Mouse (Mus musculus): ENCODE data around the gene Rad9a. TPM values are rescaled to one million over a fixed set of nuclear protein-coding genes. Genes with fewer than 3 reads are reported as not detected.

Gene Rad9a
- total RNA-seq, 2 experiments from 2014 or later: 6.6 to 6.7 TPM

DNA sequence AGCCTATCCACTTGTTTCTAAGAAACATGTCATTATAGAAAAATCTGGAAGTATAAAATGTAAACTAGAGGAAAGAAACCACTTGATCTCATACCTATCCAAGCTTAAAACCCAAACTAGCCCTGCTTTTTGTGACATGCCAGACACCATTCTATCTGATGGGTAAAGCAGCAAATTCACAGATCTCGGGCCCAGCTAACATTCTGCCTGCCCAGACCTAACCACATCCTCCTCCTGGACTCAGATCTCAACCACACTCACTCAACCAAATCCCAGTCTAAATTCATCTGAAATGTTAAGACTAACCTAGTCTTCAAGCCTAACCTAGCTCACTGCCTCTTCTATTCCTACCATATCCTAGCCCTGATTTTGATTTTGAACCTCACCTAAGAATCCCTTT, 17.3 kb upstream of the Rad9a start:
- DNase-seq (ENCODE audit: low spot score in 2 of 2): no peak

DNA sequence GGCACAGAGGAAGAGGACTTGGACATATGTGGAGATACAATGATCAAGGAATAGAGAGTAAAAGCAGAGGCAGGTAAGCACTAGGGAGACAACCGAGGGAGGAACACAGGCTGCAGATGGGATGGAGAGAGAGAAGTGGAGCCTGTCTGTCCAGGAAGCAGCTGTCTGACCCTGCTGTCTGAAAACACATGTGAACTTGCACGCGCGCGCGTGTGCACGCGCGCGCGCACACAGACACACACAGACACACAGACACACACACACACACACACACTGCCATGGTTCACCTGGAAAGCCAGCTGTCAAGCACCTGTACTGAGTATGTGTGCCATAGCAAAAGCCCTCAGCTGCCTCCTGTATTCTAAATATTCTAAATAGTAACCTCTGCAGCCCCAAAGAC, 16.8 kb upstream of the Rad9a start:
- DNase-seq (ENCODE audit: low spot score in 2 of 2): no peak

- DNase-seq (ENCODE audit: low spot score in 2 of 2): no peak
Observed at GRCm38 (mm10) chr19:4217855-4218254, 16.4 kb upstream of the Rad9a start.

GRCm38 (mm10) chr19:4217140-4217539, 15.7 kb upstream of the Rad9a start:
- DNase-seq (ENCODE audit: low spot score in 2 of 2): no peak

DNA sequence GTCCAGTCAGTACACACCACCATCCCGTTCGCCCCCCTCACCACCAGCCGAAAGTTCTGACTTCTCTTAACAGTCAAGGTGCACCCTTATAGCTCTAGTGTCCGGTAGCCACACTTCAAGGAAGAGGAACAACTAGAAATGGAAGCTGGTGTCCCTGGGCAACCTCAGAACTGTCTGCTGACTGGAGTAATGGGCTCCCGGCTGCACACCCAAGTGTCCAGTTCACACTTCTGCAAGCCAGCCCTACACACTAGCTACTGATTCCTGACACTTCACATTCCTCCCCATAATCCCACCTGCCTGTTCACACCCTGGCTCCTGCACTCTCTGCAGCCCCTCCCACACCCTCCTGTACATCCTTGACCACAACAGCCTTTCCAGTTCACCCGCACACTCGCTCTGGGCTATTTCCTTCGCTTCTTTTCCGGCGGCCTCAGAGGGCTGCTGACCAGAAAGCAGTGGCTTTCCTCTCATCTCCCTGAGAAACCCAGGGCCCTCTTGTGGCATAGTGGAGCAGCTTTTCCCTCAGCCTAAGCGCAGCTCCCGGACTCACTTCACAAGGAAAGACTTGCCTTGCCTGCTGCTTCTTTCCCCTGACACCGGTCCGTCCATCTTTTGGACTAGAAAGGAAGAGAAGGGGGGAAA, 14.7 kb upstream of the Rad9a start:
- DNase-seq (ENCODE audit: low spot score in 2 of 2): no peak

GRCm38 (mm10) chr19:4215451-4215840, 14.0 kb upstream of the Rad9a start:
- DNase-seq (ENCODE audit: low spot score in 2 of 2): no peak

DNA sequence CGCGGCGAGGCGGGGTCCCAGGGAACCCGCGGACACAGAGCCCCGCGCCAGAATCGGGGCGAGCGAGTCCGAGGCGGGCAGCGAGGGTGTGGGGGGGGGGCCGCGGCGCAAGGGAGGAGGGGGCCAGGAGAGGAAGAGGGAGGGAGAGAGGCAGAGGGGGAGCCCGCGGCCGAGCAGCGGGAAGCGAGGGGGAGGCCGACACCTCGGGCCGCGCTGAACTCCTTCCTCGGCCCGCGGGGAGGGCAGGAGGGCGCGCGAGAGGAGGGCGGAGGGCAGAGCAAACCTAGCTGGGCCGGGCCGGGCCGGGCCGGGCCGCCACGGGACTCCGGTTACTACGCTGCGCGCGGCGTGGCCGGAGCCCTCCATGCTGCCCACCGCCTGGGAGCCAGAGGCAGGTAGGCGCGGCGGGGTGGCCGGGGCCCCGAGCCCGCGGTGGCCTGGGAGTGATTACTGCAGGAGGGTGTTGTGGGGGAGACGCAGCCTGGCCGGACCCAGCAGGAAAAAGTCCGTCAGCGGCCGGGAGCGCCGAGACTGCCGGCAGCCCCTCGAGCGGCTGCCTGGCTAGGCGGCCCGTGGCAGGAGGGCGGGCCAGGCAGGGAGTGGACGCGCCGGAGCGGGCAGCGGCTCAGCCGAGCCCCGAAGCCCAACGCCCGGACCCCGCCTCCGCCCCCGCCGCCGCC, 13.4 kb upstream of the Rad9a start:
- no peak for DNase-seq (ENCODE audit: low spot score in 2 of 2)

GRCm38 (mm10) chr19:4214071-4214770, 12.8 kb upstream of the Rad9a start, which contains the start of the genes Clcf1 and AC109138.7:
Clcf1 (plus strand) TSS chr19:4214238.
AC109138.7 (plus strand) TSS chr19:4214357.
- DNase-seq (ENCODE audit: low spot score in 2 of 2): no peak

DNA sequence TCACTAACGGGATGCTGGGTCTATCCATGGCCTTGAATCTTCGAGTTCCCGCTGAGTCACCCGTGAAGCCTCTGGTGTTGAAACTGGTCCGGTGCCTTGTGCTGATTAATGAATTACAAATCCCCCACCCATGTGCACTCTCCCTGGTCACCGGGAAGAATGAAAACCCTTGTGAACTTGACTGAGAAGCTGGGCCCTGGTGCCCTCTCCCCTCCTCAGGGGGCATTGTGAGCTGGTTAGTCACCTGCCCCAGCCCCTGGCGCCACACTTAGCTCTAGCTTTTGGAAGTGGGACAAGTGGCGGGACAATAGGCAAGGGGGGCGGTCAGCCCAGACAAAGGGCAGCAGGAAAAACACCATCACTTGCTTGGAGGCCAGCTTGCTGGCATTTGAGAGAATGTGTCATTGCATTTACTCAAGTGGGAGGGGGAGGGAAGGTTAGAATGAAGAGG, 12.1 kb upstream of the Rad9a start:
- no peak for DNase-seq (ENCODE audit: low spot score in 2 of 2)

- DNase-seq (ENCODE audit: low spot score in 2 of 2): no peak
Observed at GRCm38 (mm10) chr19:4211891-4212588, 10.6 kb upstream of the Rad9a start.

- DNase-seq (ENCODE audit: low spot score in 2 of 2): no peak
Observed at GRCm38 (mm10) chr19:4208563-4208962, 7.1 kb upstream of the Rad9a start.

DNA sequence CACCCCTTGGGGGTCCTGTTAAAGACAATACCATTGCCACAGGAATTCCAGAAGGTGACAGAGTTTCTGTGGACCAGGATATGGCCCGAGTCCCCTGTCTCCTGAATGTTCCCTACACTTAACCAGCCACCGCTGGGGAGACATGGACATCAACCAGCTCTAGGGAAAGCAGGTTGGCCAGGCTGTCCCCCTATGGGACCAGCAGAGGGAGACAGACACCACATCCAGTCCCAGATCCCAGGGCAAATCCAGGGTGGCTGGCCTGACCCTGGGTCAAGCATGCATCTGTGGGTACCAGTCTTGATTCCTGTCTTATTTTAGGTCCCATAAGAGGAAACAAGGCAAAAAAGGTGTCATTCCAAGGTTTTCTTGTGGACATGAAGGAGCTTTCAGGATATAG, 5.5 kb upstream of the Rad9a start:
- DNase-seq (ENCODE audit: low spot score in 2 of 2): peak; percentile 53 to 60

GRCm38 (mm10) chr19:4204889-4205288, 3.4 kb upstream of the Rad9a start:
- no peak for DNase-seq (ENCODE audit: low spot score in 2 of 2)

- no peak for DNase-seq (ENCODE audit: low spot score in 2 of 2)
Observed at GRCm38 (mm10) chr19:4203604-4204326, 2.3 kb upstream of the Rad9a start.

DNA sequence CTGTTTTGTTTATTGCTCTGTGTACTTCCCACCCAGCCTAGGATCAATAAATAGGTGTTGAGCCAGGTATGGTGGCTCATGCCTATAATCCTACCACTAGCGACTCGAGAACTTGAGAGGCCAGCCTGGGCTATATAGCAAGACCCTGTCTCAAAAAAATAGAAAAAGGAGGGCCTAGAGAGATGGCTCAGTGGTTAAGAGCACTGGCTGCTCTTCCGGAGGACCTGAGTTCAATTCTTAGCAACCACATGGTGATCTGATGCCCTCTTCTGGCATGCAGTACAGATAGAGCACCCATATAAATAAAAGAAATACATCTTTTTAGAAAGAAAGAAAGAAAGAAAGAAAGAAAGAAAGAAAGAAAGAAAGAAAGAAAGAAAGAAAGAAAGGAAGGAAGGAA, 1.7 kb upstream of the Rad9a start:
- DNase-seq (ENCODE audit: low spot score in 2 of 2): no peak

- DNase-seq (ENCODE audit: low spot score in 2 of 2): no peak
Observed at GRCm38 (mm10) chr19:4202149-4202548, 687 bp upstream of the Rad9a start.

- DNase-seq (ENCODE audit: low spot score in 2 of 2): no peak
Observed at GRCm38 (mm10) chr19:4197180-4197579, 4.3 kb downstream of the Rad9a start.

GRCm38 (mm10) chr19:4196548-4196947, 4.9 kb downstream of the Rad9a start:
- no peak for DNase-seq (ENCODE audit: low spot score in 2 of 2)

DNA sequence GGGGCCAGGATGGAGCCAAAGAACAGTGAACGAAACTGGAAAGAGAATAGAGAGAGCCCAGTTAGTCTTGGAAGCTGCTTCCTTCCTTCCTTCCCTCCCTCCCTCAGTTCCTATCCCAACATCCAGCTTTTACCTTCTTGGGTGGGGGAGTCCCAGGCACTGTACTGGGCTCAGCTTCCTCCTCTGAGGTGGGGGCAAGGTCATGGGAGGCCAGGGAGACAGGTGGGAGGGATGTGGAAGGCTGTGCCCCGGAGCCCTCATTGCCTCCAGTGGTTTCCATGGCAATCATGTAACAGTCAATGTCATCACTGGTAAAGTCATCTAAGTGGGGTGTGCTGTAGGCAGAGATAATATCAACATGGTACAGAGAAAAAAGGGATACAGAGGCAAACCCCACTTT, 5.4 kb downstream of the Rad9a start:
- no peak for DNase-seq (ENCODE audit: low spot score in 2 of 2)

GRCm38 (mm10) chr19:4194776-4195650, 6.4 kb downstream of the Rad9a start:
- peak in 1 of 2 experiments; percentile 55 for DNase-seq (ENCODE audit: low spot score in 2 of 2)

Data from layer of hippocampus, postnatal 14 days (tissue).